Mouse (Mus musculus): ENCODE results near the gene Msmp. TPM values are rescaled to one million over a fixed set of nuclear protein-coding genes. Genes with fewer than 3 reads are reported as not detected.

The Msmp gene
- polyA plus RNA-seq, 1 experiment from 2014 or later: 0.74 TPM

Small RNA genes lying within 50 kb of the gene (microRNA-seq; reads per million reads assigned to microRNA genes)
- gene Gm25262: not detected

Other genes starting within 250 kb of the Msmp start
- 10.5 and 18.1 TPM in 2 replicates for gene Rusc2, start 202.5 kb downstream of the Msmp start, polyA plus RNA-seq (2016; fragmentation: Nextera tagmentation; extraction: Ambion mirVana)
- gene Fam166b, start 155.4 kb downstream of the Msmp start, polyA plus RNA-seq (2016; fragmentation: Nextera tagmentation; extraction: Ambion mirVana): 0.14 and 0.25 TPM in 2 replicates
- gene Tesk1, start 142.6 kb downstream of the Msmp start, polyA plus RNA-seq (2016; fragmentation: Nextera tagmentation; extraction: Ambion mirVana): 2.9 and 6.0 TPM in 2 replicates
- gene Cd72, start 129.9 kb downstream of the Msmp start, polyA plus RNA-seq (2016; fragmentation: Nextera tagmentation; extraction: Ambion mirVana): 1.4 and 1.8 TPM in 2 replicates
- gene Sit1, start 100.8 kb downstream of the Msmp start, polyA plus RNA-seq (2016; fragmentation: Nextera tagmentation; extraction: Ambion mirVana): not detected in 2 replicates
- gene Ccdc107, start 91.6 kb downstream of the Msmp start, polyA plus RNA-seq (2016; fragmentation: Nextera tagmentation; extraction: Ambion mirVana): 44.8 and 48.4 TPM in 2 replicates
- gene Arhgef39, start 84.8 kb downstream of the Msmp start, polyA plus RNA-seq (2016; fragmentation: Nextera tagmentation; extraction: Ambion mirVana): 48.5 and 52.8 TPM in 2 replicates
- 0.67 and 0.69 TPM in 2 replicates for gene Car9, start 77.5 kb downstream of the Msmp start, polyA plus RNA-seq (2016; fragmentation: Nextera tagmentation; extraction: Ambion mirVana)
- 41.6 and 44.5 TPM in 2 replicates for gene Tpm2, start 60.7 kb downstream of the Msmp start, polyA plus RNA-seq (2016; fragmentation: Nextera tagmentation; extraction: Ambion mirVana)
- gene Creb3, start 22.2 kb downstream of the Msmp start, polyA plus RNA-seq (2016; fragmentation: Nextera tagmentation; extraction: Ambion mirVana): 43.1 and 49.1 TPM in 2 replicates
- gene Tln1, start 21.8 kb downstream of the Msmp start, polyA plus RNA-seq (2016; fragmentation: Nextera tagmentation; extraction: Ambion mirVana): 43.3 and 47.2 TPM in 2 replicates
- gene Rgp1, start 5.8 kb downstream of the Msmp start, polyA plus RNA-seq (2016; fragmentation: Nextera tagmentation; extraction: Ambion mirVana): 20.7 and 21.0 TPM in 2 replicates
- 26.7 and 31.6 TPM in 2 replicates for gene Gba2, start 5.6 kb downstream of the Msmp start, polyA plus RNA-seq (2016; fragmentation: Nextera tagmentation; extraction: Ambion mirVana)
- gene Npr2, start 47.4 kb upstream of the Msmp start, polyA plus RNA-seq (2016; fragmentation: Nextera tagmentation; extraction: Ambion mirVana): 11.7 and 14.3 TPM in 2 replicates
- gene Spag8, start 69.1 kb upstream of the Msmp start, polyA plus RNA-seq (2016; fragmentation: Nextera tagmentation; extraction: Ambion mirVana): 3.0 and 4.3 TPM in 2 replicates
- gene Hint2, start 72.0 kb upstream of the Msmp start, polyA plus RNA-seq (2016; fragmentation: Nextera tagmentation; extraction: Ambion mirVana): 75.5 and 79.3 TPM in 2 replicates
- 4.6 and 7.2 TPM in 2 replicates for gene Tmem8b, start 84.5 kb upstream of the Msmp start, polyA plus RNA-seq (2016; fragmentation: Nextera tagmentation; extraction: Ambion mirVana)
- 1.6 and 2.1 TPM in 2 replicates for gene Fam221b, start 84.7 kb upstream of the Msmp start, polyA plus RNA-seq (2016; fragmentation: Nextera tagmentation; extraction: Ambion mirVana)
- not detected in 2 replicates for gene Olfr70, start 116.3 kb upstream of the Msmp start, polyA plus RNA-seq (2016; fragmentation: Nextera tagmentation; extraction: Ambion mirVana)
- gene Olfr71, start 125.8 kb upstream of the Msmp start, polyA plus RNA-seq (2016; fragmentation: Nextera tagmentation; extraction: Ambion mirVana): not detected in 2 replicates
- gene Hrct1, start 142.7 kb upstream of the Msmp start, polyA plus RNA-seq (2016; fragmentation: Nextera tagmentation; extraction: Ambion mirVana): 0.21 TPM in 1 of 2 replicates, not detected in the other
- gene Spaar, start 145.5 kb upstream of the Msmp start, polyA plus RNA-seq (2016; fragmentation: Nextera tagmentation; extraction: Ambion mirVana): 0.02 TPM in 1 of 2 replicates, not detected in the other
- not detected in 2 replicates for gene Olfr159, start 186.5 kb upstream of the Msmp start, polyA plus RNA-seq (2016; fragmentation: Nextera tagmentation; extraction: Ambion mirVana)
- not detected in 2 replicates for gene Olfr156, start 239.4 kb upstream of the Msmp start, polyA plus RNA-seq (2016; fragmentation: Nextera tagmentation; extraction: Ambion mirVana)